Mouse (Mus musculus) MEL (cell line): ENCODE data around the gene Bphl.

Experiments
- MYB ChIP-seq: IDR thresholded peaks from 2 replicates; pipeline ENCODE4 v1.6.1; 2011; ENCODE audit warnings: mild to moderate bottlenecking, low read depth, low read length, improper control_type of control experiment
- POLR2A ChIP-seq, 2 experiments: IDR thresholded peaks; 2 replicates each; pipeline ENCODE4 v1.6.1; 2011 to 2012; ENCODE audit warnings: low read length in 2 of 2, mild to moderate bottlenecking in 2 of 2, control low read depth in 1 of 2, improper control_type of control experiment in 1 of 2, low read depth in 1 of 2, moderate library complexity in 1 of 2; ENCODE audit not compliant: control insufficient read depth in 1 of 2, insufficient read depth in 1 of 2, poor library complexity in 1 of 2
- USF1 ChIP-seq: IDR thresholded peaks from 2 replicates; pipeline ENCODE4 v1.6.1; 2014; ENCODE audit warnings: low read depth, mild to moderate bottlenecking, inconsistent platforms, low read length, improper control_type of control experiment, moderate library complexity

DNA sequence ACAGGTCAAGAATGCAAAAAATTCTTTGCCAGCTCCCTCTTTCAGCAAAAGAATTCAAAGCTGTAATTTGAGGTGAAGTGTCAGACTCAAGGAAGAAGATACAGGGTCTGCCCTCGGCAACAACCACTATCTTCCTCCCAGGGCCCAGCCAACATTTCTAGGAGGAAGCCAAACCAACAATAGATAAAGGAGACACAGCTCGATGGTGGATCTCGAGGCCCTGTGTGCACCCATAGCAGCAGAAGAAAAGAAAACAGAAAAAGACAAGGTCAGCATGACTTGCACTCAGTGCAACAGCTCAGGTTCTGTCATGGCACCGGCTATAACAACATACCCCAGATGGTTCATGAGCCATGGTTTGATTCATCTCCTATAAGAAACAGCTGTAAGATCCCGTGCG, 79.1 kb downstream of the Bphl start:
- TF ChIP-seq POLR2A (IDR thresholded peaks at IDR 0.05; ENCODE audit: control insufficient read depth in 1 of 2, insufficient read depth in 1 of 2, low read depth in 1 of 2, low read length in 2 of 2, poor library complexity in 1 of 2) (no peak), USF1 (no peak), MYB (no peak)
